Mouse (Mus musculus) kidney, adult 2 months (tissue): ENCODE measurements around the gene Dcst2.

ENCODE experiments used
- CTCF ChIP-seq: fragments of 200-500 bp; conservative IDR thresholded peaks from 2 replicates; pipeline ENCODE4 v1.5.1; 2011; ENCODE audit warnings: low read depth, mild to moderate bottlenecking, control low read depth, low read length, moderate library complexity, mixed read lengths; ENCODE audit not compliant: insufficient read depth, insufficient read length
- POLR2A ChIP-seq: fragments of 200-500 bp; IDR thresholded peaks from one replicate; pipeline ENCODE4 v1.6.1; 2011; ENCODE audit warnings: low read depth, low read length, control low read depth

- TF ChIP-seq CTCF: no peak
- TF ChIP-seq POLR2A: no peak
Observed at GRCm38 (mm10) chr3:89343279-89343678, 18.5 kb upstream of the Dcst2 start.
